Mouse (Mus musculus): ENCODE results near the gene Arhgap21.

- TF ChIP-seq CTCF (IDR thresholded peaks at IDR 0.05; ENCODE audit: low read depth): no peak
- TF ChIP-seq EP300 (IDR thresholded peaks at IDR 0.05; ENCODE audit: low read depth): no peak
Measured at GRCm38 (mm10) chr2:20912348-20913018, 56.2 kb downstream of the Arhgap21 start.

Measured in liver, postnatal 0 days (tissue).